Mouse (Mus musculus): ENCODE data around the gene Rassf5.

DNA sequence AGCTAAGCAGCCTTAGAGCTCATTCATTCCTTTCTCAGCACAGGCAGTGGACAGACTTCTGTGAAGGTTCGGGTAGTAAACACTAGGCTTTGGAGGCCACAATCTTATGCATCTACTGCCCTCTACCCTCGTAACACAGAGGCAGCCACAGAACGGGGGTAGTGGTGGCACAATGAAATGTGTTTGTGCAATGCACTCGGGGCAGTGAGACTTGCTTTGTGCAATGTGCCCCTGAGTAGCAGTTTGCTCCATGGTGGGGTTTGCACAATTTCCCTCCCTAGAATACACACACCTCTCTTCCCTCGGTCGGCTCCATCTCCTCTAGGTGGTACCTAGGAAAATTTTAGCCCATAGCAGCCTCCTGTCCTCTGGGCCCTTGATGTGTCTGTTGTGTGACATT lies 58.1 kb downstream of the Rassf5 start:
- TF ChIP-seq POLR2A (IDR thresholded peaks at IDR 0.05; ENCODE audit: control insufficient read depth, extremely low read depth, insufficient read depth, low read length, poor library complexity) (no peak), CTCF (IDR thresholded peaks at IDR 0.05; ENCODE audit: borderline replicate concordance, control insufficient read depth, extremely low read depth, insufficient read depth, low read length, poor library complexity) (no peak)
